Mouse (Mus musculus): ENCODE results near the gene Rem2. TPM values are rescaled to one million over a fixed set of nuclear protein-coding genes. Genes with fewer than 3 reads are reported as not detected.

Gene Rem2
- polyA plus RNA-seq, 1 experiment from 2014 or later: 39.7 TPM

GRCm38 (mm10) chr14:54454669-54455528 is 21.0 kb upstream of the Rem2 start:
- no peaks in the 10 kb centered on the region for H3K27me3 ChIP-seq
- no peaks in the 10 kb centered on the region for H3K4me1 ChIP-seq (replicated peaks)
- no peaks in the 10 kb centered on the region for H3K36me3 ChIP-seq
- H3K27ac ChIP-seq (replicated peaks): no peak overlapping the region
- ATAC-seq (ENCODE audit: low FRiP score, low read depth): no peak
- no peak overlapping the region for H3K4me2 ChIP-seq
- H3K4me3 ChIP-seq: no peak overlapping the region
- H3K9me3 ChIP-seq: no peaks in the 10 kb centered on the region
- no peak overlapping the region for H3K9ac ChIP-seq
- WGBS: 83% methylated on average over 11 of the region's 11 CpGs

- no peaks in the 10 kb centered on the region for H3K9me3 ChIP-seq
- no peak overlapping the region for H3K9ac ChIP-seq
- H3K4me2 ChIP-seq: no peak overlapping the region
- H3K27me3 ChIP-seq: no peaks in the 10 kb centered on the region
- H3K4me1 ChIP-seq (replicated peaks): no peaks in the 10 kb centered on the region
- 86% methylated on average over 14 of the region's 14 CpGs for WGBS
- no peaks in the 10 kb centered on the region for H3K36me3 ChIP-seq
- H3K4me3 ChIP-seq: no peak overlapping the region
- no peak overlapping the region for H3K27ac ChIP-seq (replicated peaks)
- no peak for ATAC-seq (ENCODE audit: low FRiP score, low read depth)
Measured at GRCm38 (mm10) chr14:54457907-54458569, 17.9 kb upstream of the Rem2 start.

- WGBS: 85% methylated on average over 4 of the region's 4 CpGs
- no peaks in the 10 kb centered on the region for H3K36me3 ChIP-seq
- no peak overlapping the region for H3K9ac ChIP-seq
- H3K4me2 ChIP-seq: no peak overlapping the region
- peaks cover 16% of the 10 kb centered on the region for H3K4me1 ChIP-seq (replicated peaks)
- H3K4me3 ChIP-seq: no peak overlapping the region
- no peaks in the 10 kb centered on the region for H3K9me3 ChIP-seq
- H3K27me3 ChIP-seq: no peaks in the 10 kb centered on the region
- H3K27ac ChIP-seq (replicated peaks): no peak overlapping the region
- no peak for ATAC-seq (ENCODE audit: low FRiP score, low read depth)
Measured at GRCm38 (mm10) chr14:54462146-54462545, 13.8 kb upstream of the Rem2 start.

GRCm38 (mm10) chr14:54463108-54463958 is 12.6 kb upstream of the Rem2 start:
- ATAC-seq (ENCODE audit: low FRiP score, low read depth): peak; percentile 52
- Histone ChIP-seq H3K27me3 (no peaks in the 10 kb centered on the region), H3K4me3 (peak overlapping the region; percentile 82), H3K36me3 (peaks cover 4% of the 10 kb centered on the region; the same call in 1 of the 2 replicates), H3K27ac (replicated peaks) (peak overlapping the region; percentile 73), H3K9me3 (no peaks in the 10 kb centered on the region), H3K9ac (peak overlapping the region; percentile 83), H3K4me2 (peak overlapping the region; percentile 92), H3K4me1 (replicated peaks) (peaks cover 16% of the 10 kb centered on the region)
- WGBS: 15% methylated on average over 12 of the region's 12 CpGs

GRCm38 (mm10) chr14:54463959-54464292 is 12.0 kb upstream of the Rem2 start, which contains the start of gene Lrp10:
Gene Lrp10 (plus strand): TSS chr14:54464137.
- H3K4me2 ChIP-seq: peak within 1 kb of the TSS; percentile 92
- peak; percentile 89 for ATAC-seq (ENCODE audit: low FRiP score, low read depth)
- peak within 1 kb of the TSS; percentile 73 for H3K27ac ChIP-seq (replicated peaks)
- no peaks in the 10 kb centered on the region for H3K27me3 ChIP-seq
- peak within 1 kb of the TSS; percentile 82 for H3K4me3 ChIP-seq
- H3K4me1 ChIP-seq (replicated peaks): peaks cover 16% of the 10 kb centered on the region
- 0% methylated on average over 33 of the region's 35 CpGs for WGBS
- H3K9me3 ChIP-seq: no peaks in the 10 kb centered on the region
- H3K9ac ChIP-seq: peak within 1 kb of the TSS; percentile 83
- H3K36me3 ChIP-seq: peaks cover 7% of the 10 kb centered on the region; the same call in 1 of the 2 replicates

GRCm38 (mm10) chr14:54464293-54465005 is 11.5 kb upstream of the Rem2 start:
- H3K4me1 ChIP-seq (replicated peaks): peaks cover 16% of the 10 kb centered on the region
- H3K36me3 ChIP-seq: peaks cover 11% of the 10 kb centered on the region
- peak overlapping the region; percentile 92 for H3K4me2 ChIP-seq
- peak overlapping the region; percentile 83 for H3K9ac ChIP-seq
- H3K9me3 ChIP-seq: no peaks in the 10 kb centered on the region
- WGBS: under 1% methylated on average over 47 of the region's 57 CpGs
- peak overlapping the region; percentile 73 for H3K27ac ChIP-seq (replicated peaks)
- H3K27me3 ChIP-seq: no peaks in the 10 kb centered on the region
- peak overlapping the region; percentile 82 for H3K4me3 ChIP-seq
- ATAC-seq (ENCODE audit: low FRiP score, low read depth): peak; percentile 82

GRCm38 (mm10) chr14:54471467-54471866 is 4.4 kb upstream of the Rem2 start:
- Histone ChIP-seq H3K9me3 (no peaks in the 10 kb centered on the region), H3K4me1 (replicated peaks) (peaks cover 16% of the 10 kb centered on the region), H3K9ac (no peak overlapping the region), H3K4me2 (no peak overlapping the region), H3K27me3 (no peaks in the 10 kb centered on the region), H3K27ac (replicated peaks) (no peak overlapping the region), H3K36me3 (peaks cover 22% of the 10 kb centered on the region), H3K4me3 (no peak overlapping the region)
- 92% methylated on average over 2 of the region's 2 CpGs for WGBS
- no peak for ATAC-seq (ENCODE audit: low FRiP score, low read depth)

- WGBS: 58% methylated on average over 5 of the region's 5 CpGs
- Histone ChIP-seq H3K36me3 (peaks cover 21% of the 10 kb centered on the region), H3K4me3 (no peak overlapping the region), H3K9ac (no peak overlapping the region), H3K27ac (replicated peaks) (no peak overlapping the region), H3K9me3 (no peaks in the 10 kb centered on the region), H3K4me2 (no peak overlapping the region), H3K4me1 (replicated peaks) (peaks cover 28% of the 10 kb centered on the region), H3K27me3 (no peaks in the 10 kb centered on the region)
- ATAC-seq (ENCODE audit: low FRiP score, low read depth): no peak
Measured at GRCm38 (mm10) chr14:54472671-54473070, 3.2 kb upstream of the Rem2 start.

- 69% methylated on average over 5 of the region's 5 CpGs for WGBS
- ATAC-seq (ENCODE audit: low FRiP score, low read depth): no peak
- H3K4me3 ChIP-seq: no peak overlapping the region
- no peaks in the 10 kb centered on the region for H3K9me3 ChIP-seq
- H3K4me2 ChIP-seq: no peak overlapping the region
- 0 out of 2 replicates have a peak, but pooled peaks cover 4% of the 10 kb centered on the region for H3K27me3 ChIP-seq
- peaks cover 8% of the 10 kb centered on the region; the same call in 1 of the 2 replicates for H3K36me3 ChIP-seq
- H3K9ac ChIP-seq: no peak overlapping the region
- peaks cover 40% of the 10 kb centered on the region for H3K4me1 ChIP-seq (replicated peaks)
- H3K27ac ChIP-seq (replicated peaks): peak overlapping the region; percentile 83
Measured at GRCm38 (mm10) chr14:54474744-54475143, 1.2 kb upstream of the Rem2 start.

GRCm38 (mm10) chr14:54477172-54477909 is 1.4 kb downstream of the Rem2 start:
- H3K4me1 ChIP-seq (replicated peaks): peaks cover 40% of the 10 kb centered on the region
- ATAC-seq (ENCODE audit: low FRiP score, low read depth): no peak
- 54% methylated on average over 15 of the region's 15 CpGs for WGBS

More at GRCm38 (mm10) chr14:54477172-54477909, 1.4 kb downstream of the Rem2 start:
- 0 out of 2 replicates have a peak overlapping the region, but pooled peaks have one; percentile 83 for H3K27ac ChIP-seq (replicated peaks)
- H3K9me3 ChIP-seq: no peaks in the 10 kb centered on the region
- H3K9ac ChIP-seq: peak overlapping the region; percentile 71; the same call in 1 of the 2 replicates
- H3K4me2 ChIP-seq: peak overlapping the region; percentile 87
- H3K36me3 ChIP-seq: no peaks in the 10 kb centered on the region
- peak overlapping the region; percentile 64 for H3K4me3 ChIP-seq
- H3K27me3 ChIP-seq: 0 out of 2 replicates have a peak, but pooled peaks cover 4% of the 10 kb centered on the region

Measured in hindbrain, embryonic 15.5 days (tissue).